Mouse (Mus musculus): ENCODE data around the gene Ndufs8. TPM values are rescaled to one million over a fixed set of nuclear protein-coding genes. Genes with fewer than 3 reads are reported as not detected.

The Ndufs8 gene
- polyA plus RNA-seq, 1 experiment: 417 TPM

GRCm38 (mm10) chr19:3907876-3908660, 4.5 kb downstream of the Ndufs8 start:
- DNase-seq (ENCODE audit: low read depth, low spot score): no peak
- WGBS: 60% methylated on average over 8 of the region's 8 CpGs

GRCm38 (mm10) chr19:3906795-3907786, 5.5 kb downstream of the Ndufs8 start, which contains the start of gene Tcirg1:
Gene Tcirg1, minus strand, starts transcription at chr19:3907133.
- 3% methylated on average over 36 of the region's 36 CpGs for WGBS
- DNase-seq (ENCODE audit: low read depth, low spot score): peak; percentile 64

- no peak for DNase-seq (ENCODE audit: low read depth, low spot score)
- WGBS: under 1% methylated on average over 10 of the region's 10 CpGs
These were observed 6.2 kb downstream of the Ndufs8 start for GRCm38 (mm10) chr19:3906326-3906725.

- 6% methylated on average over 6 of the region's 6 CpGs for WGBS
- DNase-seq (ENCODE audit: low read depth, low spot score): no peak
These were observed 7.2 kb downstream of the Ndufs8 start for GRCm38 (mm10) chr19:3905261-3905969.

- 82% methylated on average over 10 of the region's 10 CpGs for WGBS
- no peak for DNase-seq (ENCODE audit: low read depth, low spot score)
These were observed 8.3 kb downstream of the Ndufs8 start for GRCm38 (mm10) chr19:3904363-3904675.

GRCm38 (mm10) chr19:3903648-3904362, 8.8 kb downstream of the Ndufs8 start:
- 87% methylated on average over 25 of the region's 25 CpGs for WGBS

GRCm38 (mm10) chr19:3902966-3903365, 9.6 kb downstream of the Ndufs8 start:
- no peak for DNase-seq (ENCODE audit: low read depth, low spot score)
- 87% methylated on average over 12 of the region's 12 CpGs for WGBS

More at GRCm38 (mm10) chr19:3903648-3904362, 8.8 kb downstream of the Ndufs8 start:
- DNase-seq (ENCODE audit: low read depth, low spot score): no peak

- no peak for DNase-seq (ENCODE audit: low read depth, low spot score)
- 89% methylated on average over 4 of the region's 4 CpGs for WGBS
These were observed 13.0 kb downstream of the Ndufs8 start for GRCm38 (mm10) chr19:3899618-3900017.

GRCm38 (mm10) chr19:3898952-3899351, 13.6 kb downstream of the Ndufs8 start:
- 88% methylated on average over 7 of the region's 7 CpGs for WGBS

GRCm38 (mm10) chr19:3897557-3897956, 15.0 kb downstream of the Ndufs8 start:
- WGBS: 91% methylated on average over 5 of the region's 5 CpGs
- no peak for DNase-seq (ENCODE audit: low read depth, low spot score)

More at GRCm38 (mm10) chr19:3898952-3899351, 13.6 kb downstream of the Ndufs8 start:
- DNase-seq (ENCODE audit: low read depth, low spot score): no peak

GRCm38 (mm10) chr19:3896208-3896607, 16.4 kb downstream of the Ndufs8 start:
- WGBS: 94% methylated on average over 10 of the region's 10 CpGs
- no peak for DNase-seq (ENCODE audit: low read depth, low spot score)

- WGBS: 36% methylated on average over 3 of the region's 3 CpGs
- DNase-seq (ENCODE audit: low read depth, low spot score): no peak
These were observed 17.4 kb downstream of the Ndufs8 start for GRCm38 (mm10) chr19:3895171-3895631.

GRCm38 (mm10) chr19:3894294-3894693, 18.3 kb downstream of the Ndufs8 start:
- 88% methylated on average over 2 of the region's 2 CpGs for WGBS
- DNase-seq (ENCODE audit: low read depth, low spot score): no peak

- WGBS: 77% methylated on average over 4 of the region's 4 CpGs
- no peak for DNase-seq (ENCODE audit: low read depth, low spot score)
These were observed 18.9 kb downstream of the Ndufs8 start for GRCm38 (mm10) chr19:3893545-3894116.

GRCm38 (mm10) chr19:3890181-3890580, 22.4 kb downstream of the Ndufs8 start:
- 81% methylated on average over 8 of the region's 8 CpGs for whole genome bisulfite sequencing
- no peak for DNase-seq (ENCODE audit: low read depth, low spot score)

- 91% methylated on average over 5 of the region's 5 CpGs for WGBS
- DNase-seq (ENCODE audit: low read depth, low spot score): no peak
These were observed 23.5 kb downstream of the Ndufs8 start for GRCm38 (mm10) chr19:3889096-3889495.

GRCm38 (mm10) chr19:3884325-3884990, 28.1 kb downstream of the Ndufs8 start:
- DNase-seq (ENCODE audit: low read depth, low spot score): no peak
- WGBS: 52% methylated on average over 6 of the region's 6 CpGs

GRCm38 (mm10) chr19:3882214-3882613, 30.4 kb downstream of the Ndufs8 start:
- DNase-seq (ENCODE audit: low read depth, low spot score): no peak
- 72% methylated on average over 4 of the region's 4 CpGs for WGBS

Data from large intestine, adult 2 months (tissue).